Mouse (Mus musculus) midbrain, embryonic 16.5 days (tissue): ENCODE measurements around the gene Grin2a. TPM values are rescaled to one million over a fixed set of nuclear protein-coding genes. Genes with fewer than 3 reads are reported as not detected.

Source experiments
- ATAC-seq: fragments of 200-750 bp; cut with Nextera tagmentation; 2 replicates; pipeline ENCODE4 v1.8.0; 2017; ENCODE audit warnings: moderate TSS enrichment
- H3K27ac ChIP-seq: fragments of 300-500 bp; sonication (generic); 2 replicates; pipeline ENCODE4 v1.5.1; 2014; ENCODE audit warnings: mild to moderate bottlenecking, low read length, mixed read lengths
- H3K27me3 ChIP-seq: fragments of 300-500 bp; sonication (generic); 2 replicates; pipeline ENCODE4 v1.6.1; 2014; ENCODE audit warnings: low read depth, low read length, mixed read lengths; ENCODE audit not compliant: control insufficient read depth, insufficient read depth
- H3K36me3 ChIP-seq: fragments of 300-500 bp; sonication (generic); 2 replicates; pipeline ENCODE4 v1.6.1; 2014; ENCODE audit warnings: mild to moderate bottlenecking, low read length, moderate library complexity, mixed read lengths; ENCODE audit not compliant: control insufficient read depth, insufficient read depth
- H3K4me1 ChIP-seq: fragments of 300-500 bp; sonication (generic); 2 replicates; pipeline ENCODE4 v1.6.1; 2014; ENCODE audit warnings: mild to moderate bottlenecking, low read length, mixed read lengths; ENCODE audit not compliant: control insufficient read depth, insufficient read depth
- H3K4me2 ChIP-seq: fragments of 300-500 bp; sonication (generic); 2 replicates; pipeline ENCODE4 v1.6.1; 2014; ENCODE audit warnings: mild to moderate bottlenecking, low read length, mixed read lengths
- H3K4me3 ChIP-seq: fragments of 300-500 bp; sonication (generic); 2 replicates; pipeline ENCODE4 v1.5.1; 2014; ENCODE audit warnings: low read depth, mild to moderate bottlenecking, low read length, moderate library complexity, mixed read lengths
- H3K9ac ChIP-seq: fragments of 300-500 bp; sonication (generic); 2 replicates; pipeline ENCODE4 v1.6.1; 2014; ENCODE audit warnings: low read depth, low read length, mixed read lengths
- H3K9me3 ChIP-seq: fragments of 300-500 bp; sonication (generic); replicated peaks from 2 replicates; pipeline ENCODE4 v1.6.1; 2014; ENCODE audit warnings: mild to moderate bottlenecking, low read length, mixed read lengths; ENCODE audit not compliant: control insufficient read depth, poor library complexity, severe bottlenecking
- WGBS: fragments of 180-500 bp; shearing (Covaris S2); extraction: QIAGEN DNeasy Blood & Tissue Kit; methylation state at CpG from one replicate; pipeline ENCODE4 v1.1.7; 2014; 5-methylcytosine and 5-hydroxymethylcytosine counted together
- polyA plus RNA-seq: library from polyadenylated mRNA; unstranded; fragments of >200 nt; fragmentation: Nextera tagmentation; extraction: Ambion mirVana; gene quantifications from 2 replicates; pipeline ENCODE4 v1.2.1, GENCODE M21; 2015

Grin2a gene
- polyA plus RNA-seq, 1 experiment from 2014 or later, result 7.6 TPM

GRCm38 (mm10) chr16:9819508-9819907 lies 175.9 kb downstream of the Grin2a start:
- WGBS, result 31% methylated on average over 3 of the region's 3 CpGs

GRCm38 (mm10) chr16:9801338-9801737 lies 194.0 kb downstream of the Grin2a start:
- H3K9ac ChIP-seq, result no peak overlapping the region
- no peak for ATAC-seq
- no peaks in the 10 kb centered on the region for H3K36me3 ChIP-seq
- no peak overlapping the region for H3K4me2 ChIP-seq
- no peak overlapping the region for H3K27ac ChIP-seq
- H3K4me3 ChIP-seq, result no peak overlapping the region
- H3K9me3 ChIP-seq, result no peaks in the 10 kb centered on the region
- no peaks in the 10 kb centered on the region for H3K4me1 ChIP-seq
- WGBS, result 86% methylated on average over 8 of the region's 8 CpGs
- H3K27me3 ChIP-seq, result no peaks in the 10 kb centered on the region

More at GRCm38 (mm10) chr16:9819508-9819907, 175.9 kb downstream of the Grin2a start:
- Histone ChIP-seq H3K9me3 (no peaks in the 10 kb centered on the region), H3K4me3 (no peak overlapping the region), H3K36me3 (no peaks in the 10 kb centered on the region), H3K4me2 (no peak overlapping the region), H3K4me1 (no peaks in the 10 kb centered on the region), H3K27me3 (no peaks in the 10 kb centered on the region), H3K27ac (no peak overlapping the region), H3K9ac (no peak overlapping the region)
- no peak for ATAC-seq

GRCm38 (mm10) chr16:9800221-9800620 lies 195.1 kb downstream of the Grin2a start:
- H3K9me3 ChIP-seq, result no peaks in the 10 kb centered on the region
- no peak for ATAC-seq
- no peaks in the 10 kb centered on the region for H3K27me3 ChIP-seq
- H3K9ac ChIP-seq, result no peak overlapping the region
- WGBS, result 66% methylated on average over 1 of the region's 1 CpGs
- H3K4me1 ChIP-seq, result no peaks in the 10 kb centered on the region
- H3K36me3 ChIP-seq, result no peaks in the 10 kb centered on the region
- H3K4me3 ChIP-seq, result no peak overlapping the region
- H3K27ac ChIP-seq, result no peak overlapping the region
- H3K4me2 ChIP-seq, result no peak overlapping the region

- H3K4me2 ChIP-seq, result no peak overlapping the region
- H3K4me3 ChIP-seq, result no peak overlapping the region
- H3K9ac ChIP-seq, result no peak overlapping the region
- no peaks in the 10 kb centered on the region for H3K27me3 ChIP-seq
- H3K9me3 ChIP-seq, result no peaks in the 10 kb centered on the region
- H3K36me3 ChIP-seq, result no peaks in the 10 kb centered on the region
- H3K4me1 ChIP-seq, result no peaks in the 10 kb centered on the region
- H3K27ac ChIP-seq, result no peak overlapping the region
- WGBS, result 93% methylated on average over 2 of the region's 2 CpGs
- no peak for ATAC-seq
Observed at GRCm38 (mm10) chr16:9792976-9793375, 202.4 kb downstream of the Grin2a start.

GRCm38 (mm10) chr16:9786261-9786660 lies 209.1 kb downstream of the Grin2a start:
- Histone ChIP-seq H3K9me3 (no peaks in the 10 kb centered on the region), H3K4me3 (no peak overlapping the region), H3K4me1 (no peaks in the 10 kb centered on the region), H3K27ac (no peak overlapping the region), H3K4me2 (no peak overlapping the region), H3K36me3 (no peaks in the 10 kb centered on the region), H3K27me3 (no peaks in the 10 kb centered on the region), H3K9ac (no peak overlapping the region)
- WGBS, result 47% methylated on average over 1 of the region's 1 CpGs
- ATAC-seq, result no peak

- ATAC-seq, result no peak
- no peak overlapping the region for H3K9ac ChIP-seq
- H3K27me3 ChIP-seq, result no peaks in the 10 kb centered on the region
- WGBS, result 87% methylated on average over 4 of the region's 4 CpGs
- H3K4me1 ChIP-seq, result no peaks in the 10 kb centered on the region
- H3K4me2 ChIP-seq, result no peak overlapping the region
- H3K4me3 ChIP-seq, result no peak overlapping the region
- no peaks in the 10 kb centered on the region for H3K36me3 ChIP-seq
- H3K27ac ChIP-seq, result no peak overlapping the region
- H3K9me3 ChIP-seq, result no peaks in the 10 kb centered on the region
Observed at GRCm38 (mm10) chr16:9785821-9786220, 209.5 kb downstream of the Grin2a start.

- Histone ChIP-seq H3K9me3 (no peaks in the 10 kb centered on the region), H3K27ac (no peak overlapping the region), H3K9ac (no peak overlapping the region), H3K36me3 (no peaks in the 10 kb centered on the region), H3K27me3 (no peaks in the 10 kb centered on the region), H3K4me2 (no peak overlapping the region), H3K4me3 (no peak overlapping the region), H3K4me1 (no peaks in the 10 kb centered on the region)
- no peak for ATAC-seq
- 59% methylated on average over 1 of the region's 1 CpGs for WGBS
Observed at GRCm38 (mm10) chr16:9768981-9769380, 226.4 kb downstream of the Grin2a start.

GRCm38 (mm10) chr16:9768356-9768755 lies 227.0 kb downstream of the Grin2a start:
- H3K4me2 ChIP-seq, result no peak overlapping the region
- H3K27ac ChIP-seq, result no peak overlapping the region
- H3K9me3 ChIP-seq, result no peaks in the 10 kb centered on the region
- no peak overlapping the region for H3K4me3 ChIP-seq
- no peaks in the 10 kb centered on the region for H3K4me1 ChIP-seq
- no peak overlapping the region for H3K9ac ChIP-seq
- no peaks in the 10 kb centered on the region for H3K27me3 ChIP-seq
- H3K36me3 ChIP-seq, result no peaks in the 10 kb centered on the region
- no peak for ATAC-seq
- 71% methylated on average over 5 of the region's 5 CpGs for WGBS

GRCm38 (mm10) chr16:9767946-9768345 lies 227.4 kb downstream of the Grin2a start:
- WGBS, result 75% methylated on average over 3 of the region's 3 CpGs

More at GRCm38 (mm10) chr16:9767946-9768345, 227.4 kb downstream of the Grin2a start:
- no peaks in the 10 kb centered on the region for H3K9me3 ChIP-seq
- no peak overlapping the region for H3K27ac ChIP-seq
- ATAC-seq, result no peak
- no peaks in the 10 kb centered on the region for H3K4me1 ChIP-seq
- no peak overlapping the region for H3K4me2 ChIP-seq
- H3K27me3 ChIP-seq, result no peaks in the 10 kb centered on the region
- H3K36me3 ChIP-seq, result no peaks in the 10 kb centered on the region
- no peak overlapping the region for H3K4me3 ChIP-seq
- no peak overlapping the region for H3K9ac ChIP-seq
